Mouse (Mus musculus) kidney, adult 2 months (tissue): ENCODE data around the gene Gm5800.

Experiments
- CTCF ChIP-seq: fragments of 200-500 bp; conservative IDR thresholded peaks from 2 replicates; pipeline ENCODE4 v1.5.1; 2011; ENCODE audit warnings: low read depth, mild to moderate bottlenecking, control low read depth, low read length, moderate library complexity, mixed read lengths; ENCODE audit not compliant: insufficient read depth, insufficient read length
- POLR2A ChIP-seq: fragments of 200-500 bp; IDR thresholded peaks from one replicate; pipeline ENCODE4 v1.6.1; 2011; ENCODE audit warnings: low read depth, low read length, control low read depth

DNA sequence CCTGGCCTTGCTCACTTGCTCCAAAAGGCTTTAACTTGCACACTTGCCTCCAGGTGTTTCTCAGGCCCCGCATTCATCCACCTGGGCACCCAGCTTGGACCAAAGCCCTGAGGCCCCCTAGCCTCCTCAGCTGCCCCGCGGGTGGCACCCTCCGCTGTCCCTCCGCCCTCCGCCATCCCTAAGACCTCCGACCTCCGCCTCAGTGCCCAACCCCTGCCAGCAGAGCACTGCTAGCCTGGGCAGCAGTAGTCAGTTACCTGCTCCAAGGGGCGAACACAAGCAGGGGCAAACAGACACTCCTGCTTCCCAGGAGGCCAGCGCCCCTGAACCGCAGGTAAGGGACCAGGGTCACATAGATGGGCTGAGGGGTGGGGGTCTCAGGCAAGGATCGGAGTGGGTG, 21.0 kb upstream of the Gm5800 start:
- TF ChIP-seq CTCF: no peak
- no peak for TF ChIP-seq POLR2A
